Mouse (Mus musculus): Measurements from ENCODE around the gene Ist1.
A peak's percentile ranks its signal among the peaks of the same experiment; 100 is the strongest.

- TF ChIP-seq CTCF (IDR thresholded peaks at IDR 0.05; ENCODE audit: low read depth): peak; percentile 46
- no peak for TF ChIP-seq EP300 (optimal IDR thresholded peaks at IDR 0.05)
These were observed 1.3 kb downstream of the Ist1 start for GRCm38 (mm10) chr8:109691769-109692168.
